Mouse (Mus musculus) hindbrain, embryonic 13.5 days (tissue): ENCODE measurements around the gene Med24. TPM values are rescaled to one million over a fixed set of nuclear protein-coding genes. Genes with fewer than 3 reads are reported as not detected.
"Not testable (repeated sequence)": the region's sequence is repeated elsewhere in the genome, so short reads cannot be mapped to it uniquely, and the experiment has no call there.

ENCODE experiments used
- ATAC-seq: fragments of 200-750 bp; cut with Nextera tagmentation; 2 replicates; pipeline ENCODE4 v1.8.0; 2017; ENCODE audit warnings: moderate TSS enrichment; ENCODE audit not compliant: low FRiP score
- H3K27ac ChIP-seq: fragments of 300-500 bp; sonication (generic); 2 replicates; pipeline ENCODE4 v1.5.1; 2015; ENCODE audit warnings: inconsistent platforms, mild to moderate bottlenecking, moderate library complexity
- H3K27me3 ChIP-seq: fragments of 300-500 bp; sonication (generic); 2 replicates; pipeline ENCODE4 v1.6.1; 2015; ENCODE audit warnings: mild to moderate bottlenecking, inconsistent platforms
- H3K36me3 ChIP-seq: fragments of 300-500 bp; sonication (generic); 2 replicates; pipeline ENCODE4 v1.6.1; 2015; ENCODE audit warnings: mild to moderate bottlenecking, inconsistent platforms
- H3K4me1 ChIP-seq: fragments of 300-500 bp; sonication (generic); replicated peaks from 2 replicates; pipeline ENCODE4 v1.6.1; 2015; ENCODE audit warnings: inconsistent platforms
- H3K4me2 ChIP-seq: fragments of 300-500 bp; sonication (generic); 2 replicates; pipeline ENCODE4 v1.6.1; 2015; ENCODE audit warnings: inconsistent platforms, mild to moderate bottlenecking, moderate library complexity
- H3K4me3 ChIP-seq: fragments of 300-500 bp; sonication (generic); 2 replicates; pipeline ENCODE4 v1.5.1; 2015; ENCODE audit warnings: mild to moderate bottlenecking, inconsistent platforms
- H3K9ac ChIP-seq: fragments of 300-500 bp; sonication (generic); 2 replicates; pipeline ENCODE4 v1.6.1; 2015; ENCODE audit warnings: mild to moderate bottlenecking, inconsistent platforms
- H3K9me3 ChIP-seq: fragments of 300-500 bp; sonication (generic); 2 replicates; pipeline ENCODE4 v1.6.1; 2016; ENCODE audit warnings: inconsistent platforms
- WGBS: fragments of 180-500 bp; shearing (Covaris S2); methylation state at CpG from one replicate; pipeline ENCODE4 v1.1.7; 2015; 5-methylcytosine and 5-hydroxymethylcytosine counted together
- polyA plus RNA-seq: library from polyadenylated mRNA; unstranded; fragments of >200 nt; fragmentation: Nextera tagmentation; extraction: Ambion mirVana; gene quantifications from 2 replicates; pipeline ENCODE4 v1.2.1, GENCODE M21; 2015

Gene Med24
- polyA plus RNA-seq, 1 experiment from 2014 or later, result 72.4 TPM

DNA sequence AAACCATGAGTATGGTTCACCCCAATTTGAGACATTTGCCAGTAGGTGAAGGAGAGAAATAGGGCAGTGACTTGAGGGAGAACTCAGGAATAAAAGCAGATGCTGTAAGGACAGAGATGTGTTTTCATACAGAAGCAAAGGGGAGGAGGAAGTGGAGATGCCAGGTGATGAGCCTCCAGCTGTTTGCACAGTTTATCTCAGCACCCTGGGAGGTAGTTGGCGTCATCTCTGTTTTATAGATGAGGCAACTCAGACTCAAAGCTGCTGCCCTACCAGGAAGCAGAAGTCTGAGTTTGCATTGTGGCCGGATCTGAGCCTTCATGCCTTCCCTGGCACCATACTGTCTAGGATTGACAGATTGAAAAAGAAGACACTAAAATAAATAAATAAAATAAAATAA lies 60.3 kb downstream of the Med24 start:
- H3K36me3 ChIP-seq, result no peaks in the 10 kb centered on the region
- H3K27ac ChIP-seq, result no peak overlapping the region
- H3K4me1 ChIP-seq, result no peaks in the 10 kb centered on the region
- ATAC-seq, result no peak
- H3K9me3 ChIP-seq, result no peaks in the 10 kb centered on the region
- 73% methylated on average over 2 of the region's 2 CpGs for WGBS
- no peak overlapping the region for H3K4me3 ChIP-seq
- H3K9ac ChIP-seq, result 0 out of 2 replicates have a peak overlapping the region, but pooled peaks have one; percentile 19
- H3K4me2 ChIP-seq, result no peak overlapping the region
- H3K27me3 ChIP-seq, result peaks cover 51% of the 10 kb centered on the region

DNA sequence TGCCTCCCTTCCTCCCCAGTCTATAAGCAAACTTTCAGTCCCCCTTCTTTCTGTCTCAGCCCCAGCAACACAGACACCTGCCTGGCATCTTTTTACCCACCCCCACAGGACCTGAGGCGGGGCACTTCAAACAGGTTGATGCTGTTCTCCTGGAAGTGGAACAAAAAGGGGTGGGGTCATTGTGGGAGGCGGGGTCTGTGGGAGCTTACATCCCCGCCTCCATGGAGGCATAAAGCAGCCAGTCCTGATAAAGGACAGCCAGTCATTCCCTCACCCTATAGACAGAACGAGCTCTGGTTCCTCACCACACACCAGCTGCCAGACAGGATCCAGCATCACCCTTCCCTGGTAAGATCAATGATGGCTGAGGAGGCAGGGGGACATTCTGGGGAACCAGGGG lies 65.1 kb downstream of the Med24 start, which contains the start of gene Gsdma:
TSS of gene Gsdma (plus strand) at position 261 of the 400 bp plus-strand sequence.
- ATAC-seq, result no peak
- WGBS, result 31% methylated on average over 4 of the region's 4 CpGs
- H3K27me3 ChIP-seq, result peaks cover 32% of the 10 kb centered on the region
- no peak within 1 kb of the TSS for H3K4me2 ChIP-seq
- no peak within 1 kb of the TSS for H3K4me3 ChIP-seq
- 0 out of 2 replicates have a peak, but pooled peaks cover 6% of the 10 kb centered on the region for H3K4me1 ChIP-seq
- no peaks in the 10 kb centered on the region for H3K9me3 ChIP-seq
- no peaks in the 10 kb centered on the region for H3K36me3 ChIP-seq
- H3K9ac ChIP-seq, result no peak within 1 kb of the TSS
- no peak within 1 kb of the TSS for H3K27ac ChIP-seq

DNA sequence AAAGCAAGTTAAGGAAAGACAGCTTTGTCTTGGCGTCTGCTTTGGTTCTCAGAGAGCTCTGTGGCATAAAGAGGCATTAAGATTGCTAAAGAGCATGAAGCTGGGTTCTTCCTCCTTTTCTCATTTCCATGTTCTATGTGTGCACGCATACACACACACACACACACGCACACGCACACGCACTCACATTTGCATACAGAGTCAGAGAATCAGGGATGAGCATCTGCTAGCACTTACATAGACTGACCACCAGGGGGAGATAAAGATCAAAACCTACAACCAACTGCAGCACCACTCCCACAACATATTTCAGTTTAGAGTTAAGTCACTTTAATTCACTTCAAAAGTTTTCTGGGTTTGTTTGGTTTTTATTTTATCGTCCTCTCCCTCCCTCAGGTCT lies 68.7 kb downstream of the Med24 start:
- Histone ChIP-seq H3K27ac (no peak overlapping the region), H3K9me3 (no peaks in the 10 kb centered on the region), H3K4me1 (0 out of 2 replicates have a peak, but pooled peaks cover 6% of the 10 kb centered on the region), H3K9ac (no peak overlapping the region), H3K4me2 (peak overlapping the region; percentile 25; the same call in 1 of the 2 replicates), H3K36me3 (no peaks in the 10 kb centered on the region), H3K27me3 (0 out of 2 replicates have a peak, but pooled peaks cover 3% of the 10 kb centered on the region), H3K4me3 (no peak overlapping the region)
- no peak for ATAC-seq
- 5% methylated on average over 6 of the region's 6 CpGs for WGBS

DNA sequence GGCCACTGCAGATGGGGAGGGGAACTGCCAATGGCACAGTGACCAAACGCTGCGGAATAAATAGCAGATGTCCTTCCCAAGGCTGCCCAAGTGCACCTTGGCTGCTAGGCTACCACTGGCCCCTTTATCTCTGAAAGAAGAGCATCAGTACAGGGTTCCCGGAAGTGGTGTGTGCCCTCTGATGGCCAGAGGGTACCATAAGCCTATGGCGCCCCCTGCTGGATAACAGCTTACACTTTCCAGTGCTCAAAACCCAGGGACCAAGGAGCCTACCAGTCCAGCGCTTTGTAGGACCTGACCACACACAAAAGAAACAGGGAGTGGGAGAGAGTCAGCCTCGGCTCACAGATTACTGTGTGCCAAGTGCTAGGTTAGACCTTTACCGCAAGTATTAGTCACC lies 74.2 kb downstream of the Med24 start:
- not testable (repeated sequence) for ATAC-seq, H3K9ac ChIP-seq
- 16% methylated on average over 7 of the region's 7 CpGs for WGBS

More for the DNA sequence above, 74.2 kb downstream of the Med24 start:
- H3K4me2 ChIP-seq, H3K27me3 ChIP-seq, H3K4me1 ChIP-seq, H3K4me3 ChIP-seq, H3K36me3 ChIP-seq, H3K27ac ChIP-seq, H3K9me3 ChIP-seq: not testable (repeated sequence)

Other genes with a start within 250 kb of the Med24 start
- 0.21 and 0.35 TPM in 2 replicates for gene Ikzf3, start 183.4 kb downstream of the Med24 start, polyA plus RNA-seq
- 0.14 TPM in 1 of 2 replicates, not detected in the other for gene Zpbp2, start 178.3 kb downstream of the Med24 start, polyA plus RNA-seq
- gene Ormdl3, start 142.1 kb downstream of the Med24 start, polyA plus RNA-seq, result 91.1 and 91.8 TPM in 2 replicates
- not detected in 2 replicates for gene Lrrc3c, start 131.1 kb downstream of the Med24 start, polyA plus RNA-seq
- 0.82 and 1.2 TPM in 2 replicates for gene Gm12355, start 103.8 kb downstream of the Med24 start, polyA plus RNA-seq
- gene Gsdma3, start 103.1 kb downstream of the Med24 start, polyA plus RNA-seq, result not detected in 2 replicates
- gene Gsdma2, start 82.7 kb downstream of the Med24 start, polyA plus RNA-seq, result 0.17 TPM in 1 of 2 replicates, not detected in the other
- gene Gsdma, start 65.1 kb downstream of the Med24 start, polyA plus RNA-seq, result 0.05 TPM in 1 of 2 replicates, not detected in the other
- 176 and 182 TPM in 2 replicates for gene Psmd3, start 46.9 kb downstream of the Med24 start, polyA plus RNA-seq
- gene Csf3, start 28.2 kb downstream of the Med24 start, polyA plus RNA-seq, result not detected in 2 replicates
- gene Thra, start 11.2 kb upstream of the Med24 start, polyA plus RNA-seq, result 117 and 122 TPM in 2 replicates
- 1.9 and 2.4 TPM in 2 replicates for gene Nr1d1, start 45.9 kb upstream of the Med24 start, polyA plus RNA-seq
- gene Msl1, start 66.1 kb upstream of the Med24 start, polyA plus RNA-seq, result 31.5 and 33.0 TPM in 2 replicates
- gene Casc3, start 75.5 kb upstream of the Med24 start, polyA plus RNA-seq, result 48.7 and 50.2 TPM in 2 replicates
- gene Rapgefl1, start 107.3 kb upstream of the Med24 start, polyA plus RNA-seq, result 6.2 and 7.0 TPM in 2 replicates
- 5.0 TPM in 2 replicates for gene Wipf2, start 134.2 kb upstream of the Med24 start, polyA plus RNA-seq
- gene Cdc6, start 178.4 kb upstream of the Med24 start, polyA plus RNA-seq, result 5.9 and 6.0 TPM in 2 replicates
- 17.1 and 20.3 TPM in 2 replicates for gene Rara, start 198.4 kb upstream of the Med24 start, polyA plus RNA-seq